Comparison of ENCODE assay signal across 14 mouse cellular contexts in genomic region chr5:21211406-21211805, GRCm38 (mm10).
"Had no signal": no experiment of that assay in that cellular context is flagged by ENCODE, and none has a peak within 500 bp of the region (broad histone marks: within the 10 kb centered on the region; RNA-seq: fewer than 3 reads in every experiment).

No protein-coding gene starts in this region.

- H3K4me3 ChIP-seq: midbrain, embryonic 10.5 days; midbrain, embryonic 12.5 days; neural tube, embryonic 12.5 days; stomach, embryonic 15.5 days had no signal

- DNase-seq: lung, adult 18-20 months; lung, embryonic 14.5 days; lung, postnatal 10 days; lung, postnatal 4 days; midbrain, embryonic 14.5 days; right cerebral cortex, postnatal 14 days; thymus, adult 2 months; thymus, postnatal 25 days; thymus, postnatal 4 days had no signal

- H3K27ac ChIP-seq: midbrain, embryonic 10.5 days; midbrain, embryonic 12.5 days; neural tube, embryonic 12.5 days; stomach, embryonic 15.5 days; stomach, postnatal 0 days had no signal
